Mouse (Mus musculus) stomach, postnatal 0 days (tissue): ENCODE measurements at regions not wholly inside any gene's neighbourhood (a gene's known extent, or its start where the extent isn't known, plus 50 kb on each side); places are given as distances from the start of the nearest gene placed in this dataset.

Source experiments
- CTCF ChIP-seq: IDR thresholded peaks from 2 replicates; pipeline ENCODE4 v1.5.1; 2016; ENCODE audit warnings: antibody characterized with exemption, low read depth, mild to moderate bottlenecking, moderate library complexity
- EP300 ChIP-seq: optimal IDR thresholded peaks from 2 replicates; pipeline ENCODE3; 2016; ENCODE audit warnings: antibody characterized with exemption

GRCm38 (mm10) chr16:70154587-70154986, 159.2 kb upstream of the Gbe1 start:
- TF ChIP-seq CTCF: no peak
- no peak for TF ChIP-seq EP300
